Mouse (Mus musculus) layer of hippocampus, adult 8-10 months (tissue): ENCODE measurements around the gene Ewsr1. TPM values are rescaled to one million over a fixed set of nuclear protein-coding genes. Genes with fewer than 3 reads are reported as not detected.
A peak's percentile ranks its signal among the peaks of the same experiment; 100 is the strongest.
"Not testable (repeated sequence)": the region's sequence is repeated elsewhere in the genome, so short reads cannot be mapped to it uniquely, and the experiment has no call there.

Source experiments
- DNase-seq, 2 experiments: peaks; one replicate each; pipeline ENCODE4 v3.0.0; 2022; ENCODE audit warnings: low spot score in 2 of 2
- total RNA-seq, 4 experiments: library from RNA; stranded (reverse); gene quantifications; 2 replicates each; pipeline ENCODE4 v1.2.4; 2022

Ewsr1 gene
- total RNA-seq, 4 experiments from 2014 or later = 333 to 412 (median 383) TPM

DNA sequence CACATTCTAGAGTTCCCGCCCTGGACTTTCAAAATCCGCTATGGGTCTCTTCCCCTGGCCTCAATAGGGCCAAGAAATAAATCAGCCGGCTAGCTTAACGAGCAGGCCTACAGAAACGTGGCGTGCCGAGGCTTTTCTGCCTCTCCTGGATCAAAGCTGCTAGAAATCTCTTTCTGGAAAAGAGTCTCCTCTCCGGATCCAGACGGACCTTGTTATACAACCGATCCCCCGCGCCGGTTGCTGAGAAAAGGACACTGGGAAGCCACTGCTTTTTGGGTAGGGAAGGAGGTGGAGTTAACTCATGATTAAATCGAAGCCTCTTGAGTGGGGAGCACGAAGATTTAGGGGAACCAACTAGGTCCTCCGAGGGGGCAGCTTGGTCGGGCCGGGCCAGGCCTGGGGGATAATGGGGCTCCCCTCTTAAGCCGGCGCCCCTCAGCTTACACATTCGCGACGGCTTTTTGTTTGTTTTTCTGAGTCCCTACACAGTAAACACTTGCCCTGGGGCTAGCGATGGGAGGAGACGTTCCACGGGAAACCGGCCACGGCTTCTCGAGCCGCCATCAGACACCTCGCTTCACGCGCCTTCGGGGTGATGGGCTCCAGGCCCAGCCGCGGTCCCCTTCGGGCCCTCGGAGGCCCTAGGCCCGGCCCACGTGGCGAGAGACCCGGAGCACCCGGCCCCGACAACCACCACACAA lies 881 bp downstream of the Ewsr1 start:
- peak; percentile 61 to 62 for DNase-seq

- no peak for DNase-seq
Observed at GRCm38 (mm10) chr11:5096480-5097020, 2.5 kb downstream of the Ewsr1 start.

DNA sequence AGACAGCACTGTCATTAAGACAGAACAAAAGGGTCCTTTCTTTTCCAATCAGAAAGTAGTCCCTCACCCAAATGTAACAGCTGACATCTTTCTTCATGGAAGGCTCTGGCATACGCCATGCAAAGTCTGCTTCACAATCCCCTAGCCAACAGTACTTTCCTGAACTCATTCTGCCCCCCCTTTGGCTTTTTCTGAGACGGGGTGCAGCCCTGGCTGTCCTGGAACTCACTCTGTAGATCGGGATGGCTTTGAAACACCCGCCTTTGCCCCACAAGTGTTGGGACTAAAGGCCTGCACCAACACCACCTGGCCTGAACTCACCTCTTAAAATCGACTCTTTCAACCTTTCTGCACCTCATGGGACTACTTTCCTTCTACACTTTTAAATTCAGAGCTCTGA lies 3.2 kb downstream of the Ewsr1 start:
- DNase-seq = no peak

DNA sequence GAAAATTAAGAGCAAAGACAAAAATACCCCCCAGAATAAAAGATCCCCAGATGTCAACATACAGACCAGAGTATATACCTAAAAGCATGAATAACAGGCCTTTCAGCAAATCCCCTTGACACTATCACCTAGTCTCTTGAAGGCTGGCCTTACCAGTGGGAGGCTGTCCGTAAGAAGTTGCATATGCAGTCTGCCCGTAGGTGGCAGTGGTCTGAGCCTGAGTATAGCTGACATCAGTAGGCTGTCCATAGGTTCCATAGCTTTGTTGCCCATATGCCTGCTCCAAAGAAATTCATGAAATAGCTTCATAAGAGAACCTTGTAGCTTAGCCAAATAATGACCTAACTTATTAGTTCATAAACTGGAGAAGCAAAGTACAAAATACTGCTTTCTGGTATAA lies 7.4 kb downstream of the Ewsr1 start:
- no peak for DNase-seq

- DNase-seq = no peak
Observed at GRCm38 (mm10) chr11:5089147-5089546, 9.9 kb downstream of the Ewsr1 start.

DNA sequence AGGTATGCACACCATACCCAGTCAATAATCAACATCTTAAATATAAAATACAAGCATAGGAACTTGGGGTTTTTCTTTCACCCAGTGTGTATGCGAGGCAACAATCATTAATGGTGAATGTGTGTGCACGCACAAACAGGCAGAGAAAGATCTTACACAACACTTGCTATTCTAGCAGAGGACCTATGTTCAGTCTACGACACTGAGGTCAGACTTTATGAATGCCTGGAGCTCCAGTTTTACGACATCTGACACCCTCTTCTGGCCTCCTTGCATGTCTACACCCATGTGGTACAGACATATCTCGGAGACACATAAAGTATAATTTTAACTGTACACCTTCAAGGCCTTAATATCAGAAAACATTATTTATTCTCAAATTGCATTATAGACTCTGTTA lies 22.2 kb downstream of the Ewsr1 start:
- DNase-seq = not testable (repeated sequence)

GRCm38 (mm10) chr11:5075760-5076159 lies 23.3 kb downstream of the Ewsr1 start:
- DNase-seq = no peak

GRCm38 (mm10) chr11:5074882-5075281 lies 24.2 kb downstream of the Ewsr1 start:
- no peak for DNase-seq

DNA sequence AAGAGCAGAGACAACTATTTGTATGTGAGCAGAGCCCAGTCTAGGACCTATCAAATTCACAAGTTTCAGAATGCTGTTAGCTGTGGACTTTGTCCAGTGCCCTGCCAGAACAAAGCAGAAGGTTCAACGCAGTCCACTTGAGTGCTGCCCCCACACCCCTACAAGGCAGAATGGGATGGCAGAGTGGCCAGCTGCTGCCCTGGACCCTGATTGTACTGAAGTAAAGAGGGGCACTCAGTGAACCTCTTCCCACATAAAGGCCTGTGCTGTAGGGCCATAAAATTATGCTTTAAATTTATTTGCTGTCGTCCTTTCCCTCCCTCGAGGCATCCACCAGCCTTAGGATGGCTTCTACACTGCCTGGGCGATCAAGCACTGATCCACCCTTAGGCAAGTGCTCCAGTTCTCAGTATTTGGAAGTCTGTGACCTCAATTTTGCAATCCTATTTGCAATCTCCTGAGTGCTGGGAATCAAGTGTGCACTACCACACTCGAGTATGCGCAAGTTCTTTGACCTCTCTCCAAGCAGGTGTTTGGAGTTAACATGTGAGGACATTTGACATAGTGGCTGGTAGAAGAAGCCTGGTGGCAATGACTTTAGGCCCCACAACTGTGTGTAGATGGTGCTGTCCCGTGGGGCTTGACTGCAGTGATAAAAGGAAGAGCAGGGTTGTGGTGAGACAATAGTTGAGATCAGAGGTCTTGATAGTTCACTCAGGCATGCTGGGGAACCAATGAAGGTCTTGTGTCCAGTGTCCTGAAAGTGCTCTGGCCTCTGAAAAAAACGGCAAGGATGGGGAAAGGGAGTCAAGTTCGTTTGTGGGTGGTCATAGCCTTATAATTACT lies 30.7 kb downstream of the Ewsr1 start:
- no peak for DNase-seq

DNA sequence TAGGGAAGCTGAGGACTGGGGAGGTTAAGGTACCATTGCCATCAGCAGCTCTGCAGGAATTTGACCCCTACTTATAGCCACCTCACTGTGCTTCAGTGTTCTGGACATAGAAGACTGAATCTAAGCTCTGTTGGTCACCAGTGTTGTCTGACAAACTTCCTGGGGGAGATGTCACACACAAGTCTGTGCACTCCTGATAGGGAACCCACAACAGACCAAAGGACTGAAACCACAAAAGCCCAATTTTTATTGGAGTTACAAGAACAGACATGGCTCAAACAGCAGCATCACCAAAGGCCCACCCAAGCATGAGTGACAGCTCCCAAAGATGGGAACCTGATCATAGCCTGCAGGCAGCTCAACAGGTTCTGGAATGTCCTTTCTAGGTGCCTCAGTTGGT lies 32.0 kb downstream of the Ewsr1 start:
- DNase-seq = no peak

DNA sequence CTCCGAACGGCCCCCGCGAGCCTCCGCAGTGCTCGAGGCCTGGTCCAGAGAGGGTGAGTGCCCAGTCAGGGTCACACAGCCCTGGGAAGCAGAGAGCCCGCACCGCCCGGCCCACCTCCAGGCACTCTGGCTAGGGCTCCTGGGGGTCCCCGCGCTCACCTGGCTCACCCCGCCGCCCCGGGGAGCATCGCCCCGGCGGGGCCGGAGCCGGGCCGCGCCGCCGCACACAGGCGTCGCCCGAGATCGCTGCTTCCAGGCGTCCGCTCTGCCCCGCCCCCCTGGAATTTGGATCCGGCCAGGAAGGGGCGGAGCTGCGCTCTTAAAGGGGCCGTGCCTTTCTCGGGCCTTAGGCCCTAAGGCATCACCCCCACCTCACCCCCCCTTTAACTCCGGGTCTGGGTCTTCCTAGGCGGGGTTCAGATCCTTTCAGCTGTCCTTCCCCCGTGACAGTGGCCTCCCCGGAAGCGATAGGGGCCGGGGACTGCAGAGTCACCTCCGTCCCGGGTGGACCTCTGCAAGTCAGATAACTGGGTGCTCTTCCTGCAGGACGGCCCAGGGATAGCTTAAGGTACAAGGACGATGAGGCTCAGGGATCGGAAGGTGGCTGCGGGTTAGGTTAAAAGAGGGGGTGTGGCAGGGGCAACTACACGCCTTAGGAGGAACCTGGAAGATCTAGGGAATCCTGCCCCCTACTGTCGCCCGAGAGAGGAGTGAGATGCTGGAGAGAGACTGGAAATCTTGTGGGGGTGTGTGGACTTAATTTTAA lies 33.8 kb downstream of the Ewsr1 start, which contains the start of gene Gas2l1:
Gene Gas2l1 (minus strand): TSS at position 272 of the 766 bp plus-strand sequence.
- peak; percentile 70 to 83 for DNase-seq

GRCm38 (mm10) chr11:5064282-5065055 lies 34.6 kb downstream of the Ewsr1 start:
- no peak for DNase-seq

GRCm38 (mm10) chr11:5063561-5064281 lies 35.3 kb downstream of the Ewsr1 start:
- DNase-seq = peak; percentile 42 to 46

DNA sequence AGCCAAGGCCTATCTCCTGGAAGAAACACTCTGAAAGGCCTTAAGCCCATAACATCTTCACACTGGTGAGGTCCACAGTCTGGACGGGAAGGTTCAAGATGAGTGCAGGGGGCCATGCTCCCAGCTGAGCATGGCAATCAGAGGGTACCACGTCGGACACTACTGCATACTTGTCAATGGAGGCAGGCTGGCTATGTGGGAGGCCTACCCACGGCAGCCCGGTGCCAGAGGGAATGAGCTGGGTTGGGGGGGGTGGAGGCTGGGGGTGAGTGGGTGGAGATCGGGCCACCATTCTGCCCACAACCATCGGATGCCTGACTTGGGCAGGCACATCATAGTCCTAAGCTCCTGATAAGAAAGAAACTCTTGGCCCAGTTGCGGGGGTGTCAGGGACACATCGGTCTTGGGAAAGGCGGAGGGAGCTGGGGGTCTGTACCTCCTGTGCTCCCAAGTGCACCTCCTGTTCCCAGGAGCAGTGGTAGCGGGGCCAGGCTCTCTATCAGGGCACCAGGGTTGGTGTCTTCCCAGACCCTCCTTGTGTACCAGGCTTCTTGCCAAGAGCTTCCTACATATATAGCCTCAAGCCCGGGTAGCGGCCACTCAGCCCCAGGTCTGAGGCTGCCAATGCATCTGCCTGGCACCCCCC lies 36.1 kb downstream of the Ewsr1 start:
- no peak for DNase-seq

GRCm38 (mm10) chr11:5062326-5062725 lies 36.7 kb downstream of the Ewsr1 start:
- DNase-seq = no peak

DNA sequence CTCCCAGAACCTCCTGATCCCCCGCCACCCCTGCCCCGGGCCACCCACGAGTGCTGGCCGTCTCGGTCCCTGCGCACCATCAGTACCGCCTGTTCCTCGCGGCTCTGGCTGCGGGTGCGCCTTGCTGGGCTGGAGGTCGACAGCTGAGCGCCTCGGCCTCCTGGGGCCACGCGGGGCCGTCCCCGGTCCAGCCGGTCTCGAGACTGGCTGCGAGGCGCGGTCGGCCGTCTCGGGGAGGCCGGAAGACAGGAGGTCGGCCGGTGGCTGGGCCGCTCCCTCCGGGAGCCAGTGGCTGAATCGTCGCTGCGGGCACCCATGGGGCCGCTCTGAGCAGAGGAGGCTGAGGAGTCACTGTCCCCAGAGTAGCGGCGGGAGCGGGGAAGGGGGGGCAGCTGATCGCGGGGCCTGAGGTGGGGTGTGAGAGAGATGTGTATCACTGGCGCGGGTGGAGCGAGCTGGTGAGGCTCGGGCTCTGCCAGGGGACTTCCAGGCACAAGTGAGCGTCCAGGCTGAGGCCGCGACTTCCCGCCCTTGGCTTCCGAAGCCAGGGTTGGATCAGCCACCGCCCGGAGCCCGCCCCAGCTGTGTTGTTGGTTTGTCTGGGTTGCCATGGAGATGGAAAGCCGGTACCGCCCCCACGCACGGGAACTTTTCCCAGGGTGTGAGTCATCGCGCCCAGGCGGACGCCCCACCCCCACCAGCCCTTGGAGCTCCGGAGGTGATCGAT lies 37.5 kb downstream of the Ewsr1 start:
- peak; percentile 93 to 95 for DNase-seq

- peak in 1 of 2 experiments; percentile 32 for DNase-seq
Observed at GRCm38 (mm10) chr11:5060756-5061412, 38.2 kb downstream of the Ewsr1 start.

- DNase-seq = peak; percentile 60 to 75
Observed at GRCm38 (mm10) chr11:5059704-5060156, 39.3 kb downstream of the Ewsr1 start.
